Mouse (Mus musculus) hindbrain, embryonic 10.5 days (tissue): ENCODE data around the gene Grwd1. TPM values are rescaled to one million over a fixed set of nuclear protein-coding genes. Genes with fewer than 3 reads are reported as not detected.

Experiments used
- DNase-seq: peaks from one replicate; pipeline ENCODE4 v3.0.0-alpha.2; 2017; ENCODE audit warnings: low spot score
- H3K27ac ChIP-seq: fragments of 300-500 bp; sonication (generic); 2 replicates; pipeline ENCODE4 v1.5.1; 2016; ENCODE audit warnings: mild to moderate bottlenecking, moderate library complexity
- H3K27me3 ChIP-seq: fragments of 300-500 bp; sonication (generic); 2 replicates; pipeline ENCODE4 v1.6.1; 2016; ENCODE audit warnings: mild to moderate bottlenecking; ENCODE audit not compliant: poor library complexity, insufficient read depth, severe bottlenecking
- H3K36me3 ChIP-seq: fragments of 300-500 bp; sonication (generic); 2 replicates; pipeline ENCODE4 v1.6.1; 2016; ENCODE audit warnings: mild to moderate bottlenecking, moderate library complexity
- H3K4me1 ChIP-seq: fragments of 300-500 bp; sonication (generic); replicated peaks from 2 replicates; pipeline ENCODE4 v1.6.1; 2016; ENCODE audit warnings: mild to moderate bottlenecking
- H3K4me3 ChIP-seq: fragments of 300-500 bp; sonication (generic); 2 replicates; pipeline ENCODE4 v1.5.1; 2016; ENCODE audit warnings: mild to moderate bottlenecking, moderate library complexity
- H3K9me3 ChIP-seq: fragments of 300-500 bp; sonication (generic); 2 replicates; pipeline ENCODE4 v1.6.1; 2016; ENCODE audit warnings: mild to moderate bottlenecking, moderate library complexity
- WGBS: fragments of 180-500 bp; shearing (Covaris S2); methylation state at CpG from one replicate; pipeline ENCODE4 v1.1.7; 2016; 5-methylcytosine and 5-hydroxymethylcytosine counted together
- polyA plus RNA-seq: library from polyadenylated mRNA; unstranded; fragments of >200 nt; fragmentation: Nextera tagmentation; extraction: Ambion mirVana; gene quantifications from 2 replicates; pipeline ENCODE4 v1.2.1, GENCODE M21; 2016

Grwd1 gene
- polyA plus RNA-seq, 1 experiment from 2014 or later, result 85.2 TPM

GRCm38 (mm10) chr7:45802551-45802950 lies 28.2 kb downstream of the Grwd1 start:
- 92% methylated on average over 6 of the region's 6 CpGs for WGBS
- peaks cover 73% of the 10 kb centered on the region for H3K36me3 ChIP-seq
- H3K4me1 ChIP-seq, result peaks cover 40% of the 10 kb centered on the region
- H3K4me3 ChIP-seq, result no peak overlapping the region
- H3K9me3 ChIP-seq, result no peaks in the 10 kb centered on the region
- H3K27ac ChIP-seq, result no peak overlapping the region
- no peak for DNase-seq
- H3K27me3 ChIP-seq, result peaks cover 38% of the 10 kb centered on the region

GRCm38 (mm10) chr7:45801348-45801747 lies 29.4 kb downstream of the Grwd1 start:
- no peaks in the 10 kb centered on the region for H3K9me3 ChIP-seq
- peaks cover 73% of the 10 kb centered on the region for H3K36me3 ChIP-seq
- H3K4me3 ChIP-seq, result 0 out of 2 replicates have a peak overlapping the region, but pooled peaks have one; percentile 32
- H3K4me1 ChIP-seq, result peaks cover 43% of the 10 kb centered on the region
- DNase-seq, result peak; percentile 92
- 5% methylated on average over 12 of the region's 12 CpGs for WGBS
- no peak overlapping the region for H3K27ac ChIP-seq
- H3K27me3 ChIP-seq, result peaks cover 50% of the 10 kb centered on the region

GRCm38 (mm10) chr7:45800546-45801204 lies 30.1 kb downstream of the Grwd1 start:
- Histone ChIP-seq H3K4me3 (peak overlapping the region; percentile 32), H3K27ac (no peak overlapping the region), H3K9me3 (no peaks in the 10 kb centered on the region), H3K36me3 (peaks cover 73% of the 10 kb centered on the region), H3K4me1 (peaks cover 38% of the 10 kb centered on the region), H3K27me3 (peaks cover 57% of the 10 kb centered on the region)
- WGBS, result 19% methylated on average over 25 of the region's 25 CpGs
- DNase-seq, result peak; percentile 54

GRCm38 (mm10) chr7:45800001-45800400 lies 30.7 kb downstream of the Grwd1 start:
- H3K36me3 ChIP-seq, result peaks cover 79% of the 10 kb centered on the region
- no peak overlapping the region for H3K27ac ChIP-seq
- H3K9me3 ChIP-seq, result no peaks in the 10 kb centered on the region
- H3K4me1 ChIP-seq, result peaks cover 38% of the 10 kb centered on the region
- whole genome bisulfite sequencing, result 44% methylated on average over 7 of the region's 7 CpGs
- peaks cover 64% of the 10 kb centered on the region for H3K27me3 ChIP-seq
- H3K4me3 ChIP-seq, result no peak overlapping the region
- DNase-seq, result no peak

- DNase-seq, result no peak
- H3K27me3 ChIP-seq, result peaks cover 72% of the 10 kb centered on the region
- peaks cover 38% of the 10 kb centered on the region for H3K4me1 ChIP-seq
- no peaks in the 10 kb centered on the region for H3K9me3 ChIP-seq
- 51% methylated on average over 7 of the region's 7 CpGs for WGBS
- peak overlapping the region; percentile 58; the same call in 1 of the 2 replicates for H3K4me3 ChIP-seq
- H3K36me3 ChIP-seq, result peaks cover 83% of the 10 kb centered on the region
- H3K27ac ChIP-seq, result no peak overlapping the region
Observed at GRCm38 (mm10) chr7:45798931-45799330, 31.8 kb downstream of the Grwd1 start.

- Histone ChIP-seq H3K27ac (peak overlapping the region; percentile 74), H3K4me1 (peaks cover 39% of the 10 kb centered on the region), H3K36me3 (peaks cover 83% of the 10 kb centered on the region), H3K27me3 (peaks cover 73% of the 10 kb centered on the region), H3K4me3 (peak overlapping the region; percentile 58), H3K9me3 (no peaks in the 10 kb centered on the region)
- DNase-seq, result no peak
- 2% methylated on average over 19 of the region's 19 CpGs for WGBS
Observed at GRCm38 (mm10) chr7:45798511-45798836, 32.3 kb downstream of the Grwd1 start.

- Histone ChIP-seq H3K27me3 (peaks cover 79% of the 10 kb centered on the region), H3K36me3 (peaks cover 83% of the 10 kb centered on the region), H3K9me3 (no peaks in the 10 kb centered on the region), H3K27ac (peak overlapping the region; percentile 74), H3K4me1 (peaks cover 39% of the 10 kb centered on the region), H3K4me3 (peak overlapping the region; percentile 58)
- no peak for DNase-seq
- 2% methylated on average over 60 of the region's 60 CpGs for WGBS
Observed at GRCm38 (mm10) chr7:45797661-45798510, 32.9 kb downstream of the Grwd1 start.

- Histone ChIP-seq H3K27ac (no peak overlapping the region), H3K9me3 (no peaks in the 10 kb centered on the region), H3K27me3 (peaks cover 86% of the 10 kb centered on the region), H3K36me3 (peaks cover 83% of the 10 kb centered on the region), H3K4me3 (0 out of 2 replicates have a peak overlapping the region, but pooled peaks have one; percentile 58), H3K4me1 (peaks cover 39% of the 10 kb centered on the region)
- DNase-seq, result no peak
- WGBS, result 42% methylated on average over 6 of the region's 6 CpGs
Observed at GRCm38 (mm10) chr7:45796950-45797349, 33.8 kb downstream of the Grwd1 start.

- Histone ChIP-seq H3K36me3 (peaks cover 84% of the 10 kb centered on the region), H3K4me1 (peaks cover 27% of the 10 kb centered on the region), H3K27ac (no peak overlapping the region; the same call in 1 of the 2 replicates), H3K27me3 (peaks cover 72% of the 10 kb centered on the region), H3K9me3 (no peaks in the 10 kb centered on the region), H3K4me3 (no peak overlapping the region)
- no peak for DNase-seq
- 95% methylated on average over 29 of the region's 29 CpGs for WGBS
Observed at GRCm38 (mm10) chr7:45794971-45795370, 35.8 kb downstream of the Grwd1 start.

GRCm38 (mm10) chr7:45793969-45794585 lies 36.7 kb downstream of the Grwd1 start:
- peaks cover 63% of the 10 kb centered on the region for H3K27me3 ChIP-seq

GRCm38 (mm10) chr7:45793240-45793639 lies 37.5 kb downstream of the Grwd1 start:
- peaks cover 19% of the 10 kb centered on the region for H3K4me1 ChIP-seq
- H3K27ac ChIP-seq, result no peak overlapping the region
- peaks cover 95% of the 10 kb centered on the region for H3K36me3 ChIP-seq
- no peak overlapping the region for H3K4me3 ChIP-seq
- DNase-seq, result no peak
- WGBS, result 80% methylated on average over 24 of the region's 24 CpGs
- H3K9me3 ChIP-seq, result no peaks in the 10 kb centered on the region
- H3K27me3 ChIP-seq, result peaks cover 55% of the 10 kb centered on the region

More at GRCm38 (mm10) chr7:45793969-45794585, 36.7 kb downstream of the Grwd1 start:
- no peak overlapping the region for H3K27ac ChIP-seq
- peaks cover 90% of the 10 kb centered on the region for H3K36me3 ChIP-seq
- WGBS, result 81% methylated on average over 44 of the region's 44 CpGs
- H3K9me3 ChIP-seq, result no peaks in the 10 kb centered on the region
- peaks cover 27% of the 10 kb centered on the region for H3K4me1 ChIP-seq
- DNase-seq, result no peak
- H3K4me3 ChIP-seq, result no peak overlapping the region

- Histone ChIP-seq H3K27ac (no peak overlapping the region), H3K4me3 (no peak overlapping the region), H3K4me1 (peaks cover 17% of the 10 kb centered on the region), H3K9me3 (no peaks in the 10 kb centered on the region), H3K36me3 (peaks cover 99% of the 10 kb centered on the region), H3K27me3 (peaks cover 46% of the 10 kb centered on the region)
- DNase-seq, result no peak
- WGBS, result 78% methylated on average over 17 of the region's 17 CpGs
Observed at GRCm38 (mm10) chr7:45791756-45792490, 38.8 kb downstream of the Grwd1 start.
